Mouse (Mus musculus): Measurements from ENCODE around the gene Tmeff1. TPM values are rescaled to one million over a fixed set of nuclear protein-coding genes. Genes with fewer than 3 reads are reported as not detected.

Gene Tmeff1
- polyA plus RNA-seq, 1 experiment from 2014 or later, result 312 TPM

- no peak for ATAC-seq (ENCODE audit: low read depth)
- no peaks in the 10 kb centered on the region for H3K27me3 ChIP-seq (ENCODE audit: control insufficient read depth, insufficient read depth, low read length)
Observed at GRCm38 (mm10) chr4:48555729-48556128, 29.2 kb upstream of the Tmeff1 start.

GRCm38 (mm10) chr4:48559652-48560051 is 25.3 kb upstream of the Tmeff1 start:
- H3K27me3 ChIP-seq (ENCODE audit: control insufficient read depth, insufficient read depth, low read length), result no peaks in the 10 kb centered on the region
- no peak overlapping the region for H3K9ac ChIP-seq (replicated peaks; ENCODE audit: low read depth, low read length)
- 80% methylated on average over 14 of the region's 14 CpGs for WGBS
- H3K27ac ChIP-seq (ENCODE audit: low read depth, low read length), result no peak overlapping the region
- no peaks in the 10 kb centered on the region for H3K9me3 ChIP-seq (ENCODE audit: control insufficient read depth, low read length)
- no peaks in the 10 kb centered on the region for H3K4me1 ChIP-seq (ENCODE audit: control insufficient read depth, insufficient read depth, low read length)
- no peak for ATAC-seq (ENCODE audit: low read depth)
- H3K4me3 ChIP-seq (ENCODE audit: low read depth, low read length), result no peak overlapping the region
- no peak overlapping the region for H3K4me2 ChIP-seq (ENCODE audit: low read depth, low read length)
- H3K36me3 ChIP-seq (ENCODE audit: control insufficient read depth, insufficient read depth, low read length), result peaks cover 17% of the 10 kb centered on the region; the same call in 1 of the 2 replicates

More at GRCm38 (mm10) chr4:48555729-48556128, 29.2 kb upstream of the Tmeff1 start:
- no peaks in the 10 kb centered on the region for H3K9me3 ChIP-seq (ENCODE audit: control insufficient read depth, low read length)
- H3K27ac ChIP-seq (ENCODE audit: low read depth, low read length), result no peak overlapping the region
- H3K4me1 ChIP-seq (ENCODE audit: control insufficient read depth, insufficient read depth, low read length), result no peaks in the 10 kb centered on the region
- H3K36me3 ChIP-seq (ENCODE audit: control insufficient read depth, insufficient read depth, low read length), result peaks cover 14% of the 10 kb centered on the region; the same call in 1 of the 2 replicates
- H3K4me3 ChIP-seq (ENCODE audit: low read depth, low read length), result no peak overlapping the region
- H3K4me2 ChIP-seq (ENCODE audit: low read depth, low read length), result no peak overlapping the region
- H3K9ac ChIP-seq (replicated peaks; ENCODE audit: low read depth, low read length), result no peak overlapping the region
- 30% methylated on average over 3 of the region's 3 CpGs for WGBS

- Histone ChIP-seq H3K27me3 (ENCODE audit: control insufficient read depth, insufficient read depth, low read length) (no peaks in the 10 kb centered on the region), H3K27ac (ENCODE audit: low read depth, low read length) (no peak overlapping the region), H3K36me3 (ENCODE audit: control insufficient read depth, insufficient read depth, low read length) (peaks cover 17% of the 10 kb centered on the region; the same call in 1 of the 2 replicates), H3K4me2 (ENCODE audit: low read depth, low read length) (no peak overlapping the region), H3K4me3 (ENCODE audit: low read depth, low read length) (no peak overlapping the region), H3K9ac (replicated peaks; ENCODE audit: low read depth, low read length) (no peak overlapping the region), H3K4me1 (ENCODE audit: control insufficient read depth, insufficient read depth, low read length) (no peaks in the 10 kb centered on the region), H3K9me3 (ENCODE audit: control insufficient read depth, low read length) (no peaks in the 10 kb centered on the region)
- WGBS, result 86% methylated on average over 8 of the region's 8 CpGs
- no peak for ATAC-seq (ENCODE audit: low read depth)
Observed at GRCm38 (mm10) chr4:48561824-48562223, 23.1 kb upstream of the Tmeff1 start.

- Histone ChIP-seq H3K27me3 (ENCODE audit: control insufficient read depth, insufficient read depth, low read length) (no peaks in the 10 kb centered on the region), H3K27ac (ENCODE audit: low read depth, low read length) (no peak overlapping the region), H3K36me3 (ENCODE audit: control insufficient read depth, insufficient read depth, low read length) (peaks cover 17% of the 10 kb centered on the region; the same call in 1 of the 2 replicates), H3K4me3 (ENCODE audit: low read depth, low read length) (no peak overlapping the region), H3K4me2 (ENCODE audit: low read depth, low read length) (no peak overlapping the region), H3K9ac (replicated peaks; ENCODE audit: low read depth, low read length) (no peak overlapping the region), H3K9me3 (ENCODE audit: control insufficient read depth, low read length) (no peaks in the 10 kb centered on the region), H3K4me1 (ENCODE audit: control insufficient read depth, insufficient read depth, low read length) (no peaks in the 10 kb centered on the region)
- no peak for ATAC-seq (ENCODE audit: low read depth)
Observed at GRCm38 (mm10) chr4:48564962-48565361, 20.0 kb upstream of the Tmeff1 start.

GRCm38 (mm10) chr4:48576361-48576760 is 8.6 kb upstream of the Tmeff1 start:
- H3K27me3 ChIP-seq (ENCODE audit: control insufficient read depth, insufficient read depth, low read length), result no peaks in the 10 kb centered on the region
- no peak overlapping the region for H3K4me3 ChIP-seq (ENCODE audit: low read depth, low read length)
- H3K9me3 ChIP-seq (ENCODE audit: control insufficient read depth, low read length), result no peaks in the 10 kb centered on the region
- no peak overlapping the region for H3K4me2 ChIP-seq (ENCODE audit: low read depth, low read length)
- H3K36me3 ChIP-seq (ENCODE audit: control insufficient read depth, insufficient read depth, low read length), result no peaks in the 10 kb centered on the region
- 90% methylated on average over 7 of the region's 7 CpGs for whole genome bisulfite sequencing
- no peaks in the 10 kb centered on the region for H3K4me1 ChIP-seq (ENCODE audit: control insufficient read depth, insufficient read depth, low read length)
- no peak overlapping the region for H3K27ac ChIP-seq (ENCODE audit: low read depth, low read length)
- no peak for ATAC-seq (ENCODE audit: low read depth)
- H3K9ac ChIP-seq (replicated peaks; ENCODE audit: low read depth, low read length), result no peak overlapping the region

GRCm38 (mm10) chr4:48577831-48578230 is 7.1 kb upstream of the Tmeff1 start:
- no peaks in the 10 kb centered on the region for H3K27me3 ChIP-seq (ENCODE audit: control insufficient read depth, insufficient read depth, low read length)
- no peak for ATAC-seq (ENCODE audit: low read depth)
- 92% methylated on average over 1 of the region's 1 CpGs for WGBS
- H3K27ac ChIP-seq (ENCODE audit: low read depth, low read length), result no peak overlapping the region
- no peaks in the 10 kb centered on the region for H3K36me3 ChIP-seq (ENCODE audit: control insufficient read depth, insufficient read depth, low read length)
- no peaks in the 10 kb centered on the region for H3K9me3 ChIP-seq (ENCODE audit: control insufficient read depth, low read length)
- no peaks in the 10 kb centered on the region for H3K4me1 ChIP-seq (ENCODE audit: control insufficient read depth, insufficient read depth, low read length)
- no peak overlapping the region for H3K4me3 ChIP-seq (ENCODE audit: low read depth, low read length)
- no peak overlapping the region for H3K4me2 ChIP-seq (ENCODE audit: low read depth, low read length)
- H3K9ac ChIP-seq (replicated peaks; ENCODE audit: low read depth, low read length), result no peak overlapping the region

GRCm38 (mm10) chr4:48578399-48578798 is 6.6 kb upstream of the Tmeff1 start:
- H3K27me3 ChIP-seq (ENCODE audit: control insufficient read depth, insufficient read depth, low read length), result no peaks in the 10 kb centered on the region
- H3K4me3 ChIP-seq (ENCODE audit: low read depth, low read length), result no peak overlapping the region
- H3K9me3 ChIP-seq (ENCODE audit: control insufficient read depth, low read length), result no peaks in the 10 kb centered on the region
- H3K27ac ChIP-seq (ENCODE audit: low read depth, low read length), result no peak overlapping the region
- ATAC-seq (ENCODE audit: low read depth), result no peak
- H3K9ac ChIP-seq (replicated peaks; ENCODE audit: low read depth, low read length), result no peak overlapping the region
- WGBS, result 54% methylated on average over 4 of the region's 4 CpGs
- H3K36me3 ChIP-seq (ENCODE audit: control insufficient read depth, insufficient read depth, low read length), result no peaks in the 10 kb centered on the region
- H3K4me1 ChIP-seq (ENCODE audit: control insufficient read depth, insufficient read depth, low read length), result no peaks in the 10 kb centered on the region
- H3K4me2 ChIP-seq (ENCODE audit: low read depth, low read length), result no peak overlapping the region

GRCm38 (mm10) chr4:48579475-48580110 is 5.4 kb upstream of the Tmeff1 start:
- no peak overlapping the region for H3K9ac ChIP-seq (replicated peaks; ENCODE audit: low read depth, low read length)
- H3K4me3 ChIP-seq (ENCODE audit: low read depth, low read length), result no peak overlapping the region
- no peaks in the 10 kb centered on the region for H3K36me3 ChIP-seq (ENCODE audit: control insufficient read depth, insufficient read depth, low read length)
- WGBS, result 53% methylated on average over 6 of the region's 6 CpGs
- no peaks in the 10 kb centered on the region for H3K9me3 ChIP-seq (ENCODE audit: control insufficient read depth, low read length)
- H3K27ac ChIP-seq (ENCODE audit: low read depth, low read length), result no peak overlapping the region
- H3K27me3 ChIP-seq (ENCODE audit: control insufficient read depth, insufficient read depth, low read length), result no peaks in the 10 kb centered on the region
- ATAC-seq (ENCODE audit: low read depth), result no peak
- no peaks in the 10 kb centered on the region for H3K4me1 ChIP-seq (ENCODE audit: control insufficient read depth, insufficient read depth, low read length)
- H3K4me2 ChIP-seq (ENCODE audit: low read depth, low read length), result no peak overlapping the region

GRCm38 (mm10) chr4:48581201-48581600 is 3.8 kb upstream of the Tmeff1 start:
- Histone ChIP-seq H3K4me2 (ENCODE audit: low read depth, low read length) (no peak overlapping the region), H3K4me1 (ENCODE audit: control insufficient read depth, insufficient read depth, low read length) (no peaks in the 10 kb centered on the region), H3K36me3 (ENCODE audit: control insufficient read depth, insufficient read depth, low read length) (no peaks in the 10 kb centered on the region), H3K27ac (ENCODE audit: low read depth, low read length) (no peak overlapping the region), H3K4me3 (ENCODE audit: low read depth, low read length) (no peak overlapping the region), H3K9ac (replicated peaks; ENCODE audit: low read depth, low read length) (no peak overlapping the region), H3K9me3 (ENCODE audit: control insufficient read depth, low read length) (no peaks in the 10 kb centered on the region), H3K27me3 (ENCODE audit: control insufficient read depth, insufficient read depth, low read length) (no peaks in the 10 kb centered on the region)
- ATAC-seq (ENCODE audit: low read depth), result no peak
- WGBS, result 5% methylated on average over 2 of the region's 2 CpGs
